Mouse (Mus musculus) neural tube, embryonic 11.5 days (tissue): ENCODE measurements around the gene Bcl10. TPM values are rescaled to one million over a fixed set of nuclear protein-coding genes. Genes with fewer than 3 reads are reported as not detected.

ENCODE experiments used
- ATAC-seq: fragments of 200-750 bp; cut with Nextera tagmentation; 2 replicates; pipeline ENCODE4 v1.8.0; 2017; ENCODE audit warnings: moderate number of reproducible peaks, mild to moderate bottlenecking, moderate TSS enrichment, moderate library complexity; ENCODE audit not compliant: insufficient read depth, low FRiP score, low TSS enrichment
- DNase-seq: peaks from one replicate; pipeline ENCODE4 v3.0.0-alpha.2; 2015; ENCODE audit warnings: low spot score
- H3K27ac ChIP-seq: fragments of 300-500 bp; sonication (generic); 2 replicates; pipeline ENCODE4 v1.5.1; 2014; ENCODE audit warnings: low read depth, mild to moderate bottlenecking, low read length
- H3K27me3 ChIP-seq: fragments of 300-500 bp; sonication (generic); 2 replicates; pipeline ENCODE4 v1.6.1; 2014; ENCODE audit warnings: mild to moderate bottlenecking, low read length, mixed read lengths; ENCODE audit not compliant: control insufficient read depth, insufficient read depth
- H3K36me3 ChIP-seq: fragments of 300-500 bp; sonication (generic); 2 replicates; pipeline ENCODE4 v1.6.1; 2014; ENCODE audit warnings: mild to moderate bottlenecking, low read length, moderate library complexity, mixed read lengths; ENCODE audit not compliant: control insufficient read depth, insufficient read depth
- H3K4me1 ChIP-seq: fragments of 300-500 bp; sonication (generic); 2 replicates; pipeline ENCODE4 v1.6.1; 2014; ENCODE audit warnings: low read length, mixed read lengths; ENCODE audit not compliant: control insufficient read depth, insufficient read depth
- H3K4me2 ChIP-seq: fragments of 300-500 bp; sonication (generic); 2 replicates; pipeline ENCODE4 v1.6.1; 2014; ENCODE audit warnings: low read depth, mild to moderate bottlenecking, moderate library complexity
- H3K4me3 ChIP-seq: fragments of 300-500 bp; sonication (generic); 2 replicates; pipeline ENCODE4 v1.5.1; 2014; ENCODE audit warnings: low read depth, low read length
- H3K9ac ChIP-seq: fragments of 300-500 bp; sonication (generic); 2 replicates; pipeline ENCODE4 v1.6.1; 2014; ENCODE audit warnings: mild to moderate bottlenecking, low read length
- H3K9me3 ChIP-seq: fragments of 300-500 bp; sonication (generic); 2 replicates; pipeline ENCODE4 v1.6.1; 2016; ENCODE audit warnings: low read length; ENCODE audit not compliant: control insufficient read depth
- WGBS: fragments of 180-500 bp; shearing (Covaris S2); extraction: QIAGEN DNeasy Blood & Tissue Kit; methylation state at CpG from one replicate; pipeline ENCODE4 v1.1.7; 2014; 5-methylcytosine and 5-hydroxymethylcytosine counted together
- polyA plus RNA-seq: library from polyadenylated mRNA; unstranded; fragments of >200 nt; fragmentation: Nextera tagmentation; extraction: Ambion mirVana; gene quantifications from 2 replicates; pipeline ENCODE4 v1.2.1, GENCODE M21; 2014

Gene Bcl10
- polyA plus RNA-seq, 1 experiment from 2014 or later: 55.4 TPM

- Histone ChIP-seq H3K4me2 (peak overlapping the region; percentile 50), H3K4me1 (peaks cover 8% of the 10 kb centered on the region), H3K9me3 (no peaks in the 10 kb centered on the region), H3K36me3 (peaks cover 1% of the 10 kb centered on the region; the same call in 1 of the 2 replicates), H3K4me3 (peak overlapping the region; percentile 98; the same call in 1 of the 2 replicates), H3K27ac (no peak overlapping the region), H3K27me3 (no peaks in the 10 kb centered on the region), H3K9ac (no peak overlapping the region)
- WGBS: 90% methylated on average over 12 of the region's 12 CpGs
- DNase-seq: no peak
- no peak for ATAC-seq
Measured at GRCm38 (mm10) chr3:145939402-145939801, 16.8 kb downstream of the Bcl10 start.

- 83% methylated on average over 4 of the region's 4 CpGs for WGBS
- H3K27ac ChIP-seq: no peak overlapping the region
- peaks cover 2% of the 10 kb centered on the region; the same call in 1 of the 2 replicates for H3K36me3 ChIP-seq
- DNase-seq (no peak), ATAC-seq (no peak)
- H3K4me3 ChIP-seq: no peak overlapping the region
- H3K27me3 ChIP-seq: no peaks in the 10 kb centered on the region
- no peak overlapping the region for H3K4me2 ChIP-seq
- peaks cover 8% of the 10 kb centered on the region for H3K4me1 ChIP-seq
- no peak overlapping the region for H3K9ac ChIP-seq
- no peaks in the 10 kb centered on the region for H3K9me3 ChIP-seq
Measured at GRCm38 (mm10) chr3:145939971-145940370, 17.4 kb downstream of the Bcl10 start.

- H3K4me1 ChIP-seq: peaks cover 8% of the 10 kb centered on the region
- H3K27me3 ChIP-seq: no peaks in the 10 kb centered on the region
- 21% methylated on average over 3 of the region's 3 CpGs for WGBS
- H3K9ac ChIP-seq: no peak overlapping the region
- H3K4me2 ChIP-seq: no peak overlapping the region
- DNase-seq (peak; percentile 64), ATAC-seq (no peak)
- peaks cover 2% of the 10 kb centered on the region; the same call in 1 of the 2 replicates for H3K36me3 ChIP-seq
- no peak overlapping the region for H3K4me3 ChIP-seq
- H3K27ac ChIP-seq: no peak overlapping the region
- no peaks in the 10 kb centered on the region for H3K9me3 ChIP-seq
Measured at GRCm38 (mm10) chr3:145941971-145942370, 19.4 kb downstream of the Bcl10 start.

- peaks cover 1% of the 10 kb centered on the region for H3K4me1 ChIP-seq
- H3K9me3 ChIP-seq: no peaks in the 10 kb centered on the region
- peaks cover 2% of the 10 kb centered on the region; the same call in 1 of the 2 replicates for H3K36me3 ChIP-seq
- ATAC-seq: no peak
- H3K27ac ChIP-seq: no peak overlapping the region
- WGBS: 87% methylated on average over 7 of the region's 7 CpGs
- H3K27me3 ChIP-seq: no peaks in the 10 kb centered on the region
- H3K4me2 ChIP-seq: no peak overlapping the region
- no peak overlapping the region for H3K9ac ChIP-seq
- H3K4me3 ChIP-seq: no peak overlapping the region
- DNase-seq: no peak
Measured at GRCm38 (mm10) chr3:145944348-145944747, 21.7 kb downstream of the Bcl10 start.

GRCm38 (mm10) chr3:145945904-145946303 lies 23.3 kb downstream of the Bcl10 start:
- H3K27me3 ChIP-seq: no peaks in the 10 kb centered on the region
- H3K27ac ChIP-seq: no peak overlapping the region
- H3K36me3 ChIP-seq: peaks cover 2% of the 10 kb centered on the region; the same call in 1 of the 2 replicates
- H3K9ac ChIP-seq: no peak overlapping the region
- H3K4me3 ChIP-seq: no peak overlapping the region
- no peak for DNase-seq
- WGBS: 89% methylated on average over 3 of the region's 3 CpGs
- ATAC-seq: no peak
- H3K4me2 ChIP-seq: no peak overlapping the region
- H3K4me1 ChIP-seq: 0 out of 2 replicates have a peak, but pooled peaks cover 3% of the 10 kb centered on the region
- H3K9me3 ChIP-seq: no peaks in the 10 kb centered on the region

GRCm38 (mm10) chr3:145946654-145947053 lies 24.1 kb downstream of the Bcl10 start:
- H3K9ac ChIP-seq: no peak overlapping the region
- H3K4me1 ChIP-seq: 0 out of 2 replicates have a peak, but pooled peaks cover 3% of the 10 kb centered on the region
- H3K36me3 ChIP-seq: peaks cover 2% of the 10 kb centered on the region; the same call in 1 of the 2 replicates
- H3K4me3 ChIP-seq: no peak overlapping the region
- no peak overlapping the region for H3K4me2 ChIP-seq
- DNase-seq (no peak), ATAC-seq (no peak)
- no peaks in the 10 kb centered on the region for H3K27me3 ChIP-seq
- WGBS: 69% methylated on average over 2 of the region's 2 CpGs
- H3K9me3 ChIP-seq: no peaks in the 10 kb centered on the region
- H3K27ac ChIP-seq: no peak overlapping the region

- WGBS: 39% methylated on average over 6 of the region's 6 CpGs
Measured at GRCm38 (mm10) chr3:145947539-145948204, 25.1 kb downstream of the Bcl10 start.

GRCm38 (mm10) chr3:145950034-145950814 lies 27.6 kb downstream of the Bcl10 start:
- ATAC-seq: peak; percentile 43; the same call in 1 of the 2 replicates
- DNase-seq: peak; percentile 65
- Histone ChIP-seq H3K9ac (peak overlapping the region; percentile 26; the same call in 1 of the 2 replicates), H3K27ac (no peak overlapping the region), H3K36me3 (no peaks in the 10 kb centered on the region), H3K4me3 (no peak overlapping the region), H3K4me1 (0 out of 2 replicates have a peak, but pooled peaks cover 3% of the 10 kb centered on the region), H3K9me3 (no peaks in the 10 kb centered on the region), H3K4me2 (peak overlapping the region; percentile 29; the same call in 1 of the 2 replicates), H3K27me3 (no peaks in the 10 kb centered on the region)
- 9% methylated on average over 15 of the region's 15 CpGs for WGBS

More at GRCm38 (mm10) chr3:145947539-145948204, 25.1 kb downstream of the Bcl10 start:
- H3K4me3 ChIP-seq: no peak overlapping the region
- H3K9me3 ChIP-seq: no peaks in the 10 kb centered on the region
- 0 out of 2 replicates have a peak, but pooled peaks cover 3% of the 10 kb centered on the region for H3K4me1 ChIP-seq
- H3K9ac ChIP-seq: no peak overlapping the region
- H3K36me3 ChIP-seq: peaks cover 2% of the 10 kb centered on the region; the same call in 1 of the 2 replicates
- H3K27me3 ChIP-seq: no peaks in the 10 kb centered on the region
- H3K4me2 ChIP-seq: no peak overlapping the region
- ATAC-seq (no peak), DNase-seq (no peak)
- no peak overlapping the region for H3K27ac ChIP-seq
